Mouse (Mus musculus): ENCODE results near the gene Cass4. TPM values are rescaled to one million over a fixed set of nuclear protein-coding genes. Genes with fewer than 3 reads are reported as not detected.

The Cass4 gene
- polyA plus RNA-seq, 1 experiment from 2014 or later: 0.25 TPM

GRCm38 (mm10) chr2:172370411-172371223 lies 23.0 kb upstream of the Cass4 start, which contains the start of the genes Aurka and Cstf1:
TSS of gene Aurka (minus strand) at chr2:172370535.
TSS of gene Cstf1 (plus strand) at chr2:172370681.
- Histone ChIP-seq H3K4me1 (peaks cover 46% of the 10 kb centered on the region), H3K27me3 (ENCODE audit: low read depth, poor library complexity, severe bottlenecking) (no peaks in the 10 kb centered on the region), H3K4me3 (peak within 1 kb of the TSS; percentile 97), H3K9me3 (replicated peaks) (no peaks in the 10 kb centered on the region), H3K27ac (replicated peaks) (peak within 1 kb of the TSS; percentile 97), H3K36me3 (peaks cover 68% of the 10 kb centered on the region)
- WGBS: under 1% methylated on average over 66 of the region's 66 CpGs
- DNase-seq (ENCODE audit: low spot score): peak; percentile 96

- Histone ChIP-seq H3K4me3 (peak overlapping the region; percentile 97), H3K9me3 (replicated peaks) (no peaks in the 10 kb centered on the region), H3K4me1 (peaks cover 46% of the 10 kb centered on the region), H3K27ac (replicated peaks) (peak overlapping the region; percentile 97), H3K36me3 (peaks cover 68% of the 10 kb centered on the region), H3K27me3 (ENCODE audit: low read depth, poor library complexity, severe bottlenecking) (no peaks in the 10 kb centered on the region)
- 0% methylated on average over 11 of the region's 11 CpGs for WGBS
- no peak for DNase-seq (ENCODE audit: low spot score)
Observed at GRCm38 (mm10) chr2:172371258-172371657, 22.3 kb upstream of the Cass4 start.

GRCm38 (mm10) chr2:172376551-172376950 lies 17.0 kb upstream of the Cass4 start:
- no peak for DNase-seq (ENCODE audit: low spot score)
- Histone ChIP-seq H3K4me3 (no peak overlapping the region), H3K36me3 (peaks cover 92% of the 10 kb centered on the region), H3K9me3 (replicated peaks) (no peaks in the 10 kb centered on the region), H3K27ac (replicated peaks) (no peak overlapping the region), H3K4me1 (peaks cover 9% of the 10 kb centered on the region), H3K27me3 (ENCODE audit: low read depth, poor library complexity, severe bottlenecking) (no peaks in the 10 kb centered on the region)
- WGBS: 93% methylated on average over 4 of the region's 4 CpGs

- H3K9me3 ChIP-seq (replicated peaks): no peaks in the 10 kb centered on the region
- no peaks in the 10 kb centered on the region for H3K27me3 ChIP-seq (ENCODE audit: low read depth, poor library complexity, severe bottlenecking)
- peaks cover 4% of the 10 kb centered on the region for H3K4me1 ChIP-seq
- WGBS: 73% methylated on average over 5 of the region's 5 CpGs
- no peak for DNase-seq (ENCODE audit: low spot score)
- no peak overlapping the region for H3K27ac ChIP-seq (replicated peaks)
- H3K36me3 ChIP-seq: peaks cover 97% of the 10 kb centered on the region
- no peak overlapping the region for H3K4me3 ChIP-seq
Observed at GRCm38 (mm10) chr2:172376999-172377515, 16.5 kb upstream of the Cass4 start.

- Histone ChIP-seq H3K36me3 (peaks cover 100% of the 10 kb centered on the region), H3K4me1 (no peaks in the 10 kb centered on the region), H3K4me3 (no peak overlapping the region), H3K9me3 (replicated peaks) (no peaks in the 10 kb centered on the region), H3K27me3 (ENCODE audit: low read depth, poor library complexity, severe bottlenecking) (no peaks in the 10 kb centered on the region), H3K27ac (replicated peaks) (no peak overlapping the region)
- WGBS: 80% methylated on average over 7 of the region's 7 CpGs
- no peak for DNase-seq (ENCODE audit: low spot score)
Observed at GRCm38 (mm10) chr2:172378332-172378731, 15.3 kb upstream of the Cass4 start.

GRCm38 (mm10) chr2:172380513-172380912 lies 13.1 kb upstream of the Cass4 start:
- 96% methylated on average over 17 of the region's 17 CpGs for WGBS

GRCm38 (mm10) chr2:172381341-172381740 lies 12.3 kb upstream of the Cass4 start:
- no peak overlapping the region for H3K4me3 ChIP-seq
- WGBS: 96% methylated on average over 11 of the region's 11 CpGs
- no peaks in the 10 kb centered on the region for H3K27me3 ChIP-seq (ENCODE audit: low read depth, poor library complexity, severe bottlenecking)

More at GRCm38 (mm10) chr2:172380513-172380912, 13.1 kb upstream of the Cass4 start:
- H3K27ac ChIP-seq (replicated peaks): no peak overlapping the region
- DNase-seq (ENCODE audit: low spot score): no peak
- peaks cover 81% of the 10 kb centered on the region for H3K36me3 ChIP-seq
- no peaks in the 10 kb centered on the region for H3K9me3 ChIP-seq (replicated peaks)
- no peaks in the 10 kb centered on the region for H3K4me1 ChIP-seq
- H3K4me3 ChIP-seq: no peak overlapping the region
- H3K27me3 ChIP-seq (ENCODE audit: low read depth, poor library complexity, severe bottlenecking): no peaks in the 10 kb centered on the region

GRCm38 (mm10) chr2:172381898-172382297 lies 11.7 kb upstream of the Cass4 start:
- no peaks in the 10 kb centered on the region for H3K4me1 ChIP-seq
- WGBS: 89% methylated on average over 12 of the region's 12 CpGs
- H3K27ac ChIP-seq (replicated peaks): no peak overlapping the region
- DNase-seq (ENCODE audit: low spot score): no peak
- H3K36me3 ChIP-seq: peaks cover 67% of the 10 kb centered on the region
- H3K27me3 ChIP-seq (ENCODE audit: low read depth, poor library complexity, severe bottlenecking): no peaks in the 10 kb centered on the region
- no peaks in the 10 kb centered on the region for H3K9me3 ChIP-seq (replicated peaks)
- H3K4me3 ChIP-seq: no peak overlapping the region

More at GRCm38 (mm10) chr2:172381341-172381740, 12.3 kb upstream of the Cass4 start:
- Histone ChIP-seq H3K27ac (replicated peaks) (no peak overlapping the region), H3K9me3 (replicated peaks) (no peaks in the 10 kb centered on the region), H3K4me1 (no peaks in the 10 kb centered on the region), H3K36me3 (peaks cover 73% of the 10 kb centered on the region)
- DNase-seq (ENCODE audit: low spot score): no peak

GRCm38 (mm10) chr2:172384715-172385114 lies 8.9 kb upstream of the Cass4 start:
- Histone ChIP-seq H3K36me3 (peaks cover 39% of the 10 kb centered on the region), H3K27me3 (ENCODE audit: low read depth, poor library complexity, severe bottlenecking) (no peaks in the 10 kb centered on the region), H3K9me3 (replicated peaks) (no peaks in the 10 kb centered on the region), H3K4me1 (no peaks in the 10 kb centered on the region), H3K27ac (replicated peaks) (no peak overlapping the region), H3K4me3 (no peak overlapping the region)
- DNase-seq (ENCODE audit: low spot score): no peak
- 95% methylated on average over 3 of the region's 3 CpGs for WGBS

- WGBS: 43% methylated on average over 6 of the region's 6 CpGs
- H3K4me1 ChIP-seq: no peaks in the 10 kb centered on the region
- DNase-seq (ENCODE audit: low spot score): no peak
- no peaks in the 10 kb centered on the region for H3K9me3 ChIP-seq (replicated peaks)
- H3K27me3 ChIP-seq (ENCODE audit: low read depth, poor library complexity, severe bottlenecking): no peaks in the 10 kb centered on the region
- H3K4me3 ChIP-seq: no peak overlapping the region
- no peaks in the 10 kb centered on the region for H3K36me3 ChIP-seq
- H3K27ac ChIP-seq (replicated peaks): no peak overlapping the region
Observed at GRCm38 (mm10) chr2:172390341-172390740, 3.3 kb upstream of the Cass4 start.

- no peak overlapping the region for H3K27ac ChIP-seq (replicated peaks)
- no peak overlapping the region for H3K4me3 ChIP-seq
- H3K36me3 ChIP-seq: no peaks in the 10 kb centered on the region
- H3K27me3 ChIP-seq (ENCODE audit: low read depth, poor library complexity, severe bottlenecking): no peaks in the 10 kb centered on the region
- 81% methylated on average over 10 of the region's 10 CpGs for WGBS
- H3K4me1 ChIP-seq: peaks cover 8% of the 10 kb centered on the region
- DNase-seq (ENCODE audit: low spot score): no peak
- no peaks in the 10 kb centered on the region for H3K9me3 ChIP-seq (replicated peaks)
Observed at GRCm38 (mm10) chr2:172392041-172392521, 1.5 kb upstream of the Cass4 start.

GRCm38 (mm10) chr2:172394052-172394392 lies 428 bp downstream of the Cass4 start:
- DNase-seq (ENCODE audit: low spot score): no peak
- WGBS: 64% methylated on average over 2 of the region's 2 CpGs
- Histone ChIP-seq H3K4me3 (no peak overlapping the region), H3K27ac (replicated peaks) (no peak overlapping the region), H3K9me3 (replicated peaks) (no peaks in the 10 kb centered on the region), H3K27me3 (ENCODE audit: low read depth, poor library complexity, severe bottlenecking) (no peaks in the 10 kb centered on the region), H3K36me3 (no peaks in the 10 kb centered on the region), H3K4me1 (peaks cover 8% of the 10 kb centered on the region)

- DNase-seq (ENCODE audit: low spot score): no peak
- Histone ChIP-seq H3K4me3 (no peak overlapping the region), H3K36me3 (no peaks in the 10 kb centered on the region), H3K27me3 (ENCODE audit: low read depth, poor library complexity, severe bottlenecking) (no peaks in the 10 kb centered on the region), H3K9me3 (replicated peaks) (no peaks in the 10 kb centered on the region), H3K27ac (replicated peaks) (no peak overlapping the region), H3K4me1 (peaks cover 10% of the 10 kb centered on the region)
- WGBS: 78% methylated on average over 4 of the region's 4 CpGs
Observed at GRCm38 (mm10) chr2:172394671-172395070, 1.1 kb downstream of the Cass4 start.

Data from midbrain, embryonic 10.5 days (tissue).